Mouse (Mus musculus) adrenal gland (tissue): Measurements from ENCODE around the gene Mansc4.

Experiments
- intact Hi-C: fragments of 180-260 bp; cut with DNase I; formaldehyde crosslinking; loops from one replicate; pipeline ENCODE4 v1.15.1; 2025

Mansc4 gene

DNA sequence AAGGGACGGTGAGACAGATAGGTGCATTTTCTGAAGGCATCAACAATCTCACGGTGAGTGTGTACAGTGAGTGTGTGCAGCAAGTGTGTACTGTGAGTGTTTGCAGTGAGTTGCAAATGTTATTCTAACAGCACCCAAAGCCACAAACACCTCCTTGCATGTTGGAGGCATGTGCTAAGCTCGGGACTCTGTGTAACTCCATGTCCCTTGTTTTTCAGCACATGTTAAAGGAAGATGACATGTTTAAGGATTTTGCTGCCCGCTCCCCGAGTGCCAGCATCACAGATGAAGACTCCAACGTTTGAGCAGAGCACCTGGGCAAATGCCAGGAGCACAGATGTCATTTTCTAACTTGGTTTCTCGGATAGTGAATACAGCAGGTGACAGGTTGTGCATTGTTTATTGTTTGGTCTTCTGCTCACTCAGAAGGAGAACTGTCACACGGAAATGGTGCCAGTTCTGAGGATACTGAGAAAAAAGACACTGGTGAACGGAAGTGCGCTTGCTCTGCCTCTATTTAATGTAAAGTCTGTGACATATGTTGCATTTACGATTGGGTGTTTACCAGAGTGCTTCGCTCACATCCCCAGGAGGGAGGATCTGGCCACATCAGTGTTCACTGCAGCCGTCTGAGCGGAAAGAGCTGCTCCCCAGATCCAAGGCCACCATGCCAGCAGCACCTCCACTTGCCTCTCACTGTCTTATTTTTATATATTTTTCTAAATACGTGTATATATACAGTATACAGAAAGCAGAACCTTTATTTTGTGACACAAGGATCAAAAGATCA, 56.5 kb downstream of the Mansc4 start:
- intact Hi-C loops: no loop called here

DNA sequence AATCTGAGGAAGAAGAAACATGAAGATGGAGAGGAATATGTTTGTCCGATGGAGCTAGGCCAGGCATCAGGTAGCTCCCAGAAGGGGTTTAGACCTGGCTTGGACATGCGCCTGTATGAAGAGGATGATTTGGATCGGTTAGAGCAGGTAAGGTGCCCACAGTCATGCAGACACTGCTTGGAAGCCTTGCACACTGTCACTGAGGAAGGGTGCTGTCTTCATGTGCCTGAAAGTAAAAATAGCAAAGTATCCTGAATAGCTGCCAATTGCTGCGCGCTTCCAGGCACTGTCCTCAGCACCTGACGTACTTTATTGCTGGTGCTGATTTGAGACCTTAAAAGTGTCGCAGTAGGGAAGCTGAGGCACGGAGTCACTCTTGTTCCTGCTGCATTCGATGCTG, 57.2 kb downstream of the Mansc4 start:
- intact Hi-C loops: no loop called here

DNA sequence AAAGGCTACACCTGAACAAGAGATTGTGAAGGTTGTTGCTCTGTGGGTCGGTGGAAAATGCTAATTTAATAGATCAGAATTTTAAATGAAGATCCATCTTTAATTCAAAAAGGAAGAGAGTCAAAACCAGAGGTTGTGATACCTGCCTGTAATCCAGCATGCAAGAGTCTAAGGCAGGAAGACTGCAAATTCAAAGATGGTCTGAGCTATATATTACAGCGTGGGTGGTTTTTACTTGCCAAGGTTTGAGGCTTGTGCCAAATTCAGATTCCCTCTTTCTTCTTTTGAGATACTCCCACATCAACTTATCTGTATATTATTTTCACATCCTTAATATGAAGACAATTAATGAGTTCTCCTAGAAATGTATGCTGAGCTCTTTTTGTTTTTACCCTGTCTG, 58.4 kb downstream of the Mansc4 start:
- intact Hi-C loops: no loop called here
